Mouse (Mus musculus) limb, embryonic 10.5 days (tissue): ENCODE data around the gene Dock2. TPM values are rescaled to one million over a fixed set of nuclear protein-coding genes. Genes with fewer than 3 reads are reported as not detected.

Experiments
- DNase-seq: peaks from one replicate; pipeline ENCODE4 v3.0.0-alpha.2; 2017; ENCODE audit warnings: low spot score
- H3K27ac ChIP-seq: fragments of 300-500 bp; sonication (generic); 2 replicates; pipeline ENCODE4 v1.5.1; 2016; ENCODE audit warnings: mild to moderate bottlenecking
- H3K27me3 ChIP-seq: fragments of 300-500 bp; sonication (generic); 2 replicates; pipeline ENCODE4 v1.6.1; 2016; ENCODE audit warnings: low read depth, mild to moderate bottlenecking; ENCODE audit not compliant: poor library complexity, severe bottlenecking
- H3K36me3 ChIP-seq: fragments of 300-500 bp; sonication (generic); 2 replicates; pipeline ENCODE4 v1.6.1; 2016; ENCODE audit warnings: mild to moderate bottlenecking, moderate library complexity
- H3K4me1 ChIP-seq: fragments of 300-500 bp; sonication (generic); 2 replicates; pipeline ENCODE4 v1.6.1; 2016
- H3K4me3 ChIP-seq: fragments of 300-500 bp; sonication (generic); 2 replicates; pipeline ENCODE4 v1.5.1; 2016; ENCODE audit warnings: mild to moderate bottlenecking, moderate library complexity
- H3K9me3 ChIP-seq: fragments of 300-500 bp; sonication (generic); replicated peaks from 2 replicates; pipeline ENCODE4 v1.6.1; 2016; ENCODE audit warnings: mild to moderate bottlenecking
- WGBS: fragments of 180-500 bp; shearing (Covaris S2); methylation state at CpG from one replicate; pipeline ENCODE4 v1.1.7; 2016; 5-methylcytosine and 5-hydroxymethylcytosine counted together
- polyA plus RNA-seq: library from polyadenylated mRNA; unstranded; fragments of >200 nt; fragmentation: Nextera tagmentation; extraction: Ambion mirVana; gene quantifications from 2 replicates; pipeline ENCODE4 v1.2.1, GENCODE M21; 2016

Gene Dock2
- polyA plus RNA-seq, 1 experiment from 2014 or later: 0.60 TPM

DNA sequence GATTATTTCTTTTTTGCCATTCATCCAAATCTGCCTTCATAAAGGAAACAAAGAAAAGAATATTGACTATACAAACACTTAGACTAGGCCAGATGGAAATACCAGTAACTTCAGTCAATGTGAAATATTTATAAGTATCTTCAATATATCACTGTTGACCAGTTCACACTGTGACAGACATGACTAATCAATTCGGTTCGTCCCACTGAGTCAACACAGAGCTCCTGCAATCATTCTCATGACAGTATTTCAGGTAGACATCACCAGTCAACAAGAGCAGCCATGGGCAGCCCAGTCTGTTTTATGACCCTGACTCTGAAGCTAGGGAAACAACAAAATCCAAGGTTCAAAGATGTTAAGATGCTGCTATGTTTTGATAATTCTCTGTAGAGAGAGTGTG is 351.7 kb downstream of the Dock2 start:
- H3K4me1 ChIP-seq: no peaks in the 10 kb centered on the region
- WGBS: 76% methylated on average over 2 of the region's 2 CpGs
- no peaks in the 10 kb centered on the region for H3K9me3 ChIP-seq
- no peak overlapping the region for H3K4me3 ChIP-seq
- DNase-seq: no peak
- no peaks in the 10 kb centered on the region for H3K27me3 ChIP-seq
- no peaks in the 10 kb centered on the region for H3K36me3 ChIP-seq
- H3K27ac ChIP-seq: no peak overlapping the region

DNA sequence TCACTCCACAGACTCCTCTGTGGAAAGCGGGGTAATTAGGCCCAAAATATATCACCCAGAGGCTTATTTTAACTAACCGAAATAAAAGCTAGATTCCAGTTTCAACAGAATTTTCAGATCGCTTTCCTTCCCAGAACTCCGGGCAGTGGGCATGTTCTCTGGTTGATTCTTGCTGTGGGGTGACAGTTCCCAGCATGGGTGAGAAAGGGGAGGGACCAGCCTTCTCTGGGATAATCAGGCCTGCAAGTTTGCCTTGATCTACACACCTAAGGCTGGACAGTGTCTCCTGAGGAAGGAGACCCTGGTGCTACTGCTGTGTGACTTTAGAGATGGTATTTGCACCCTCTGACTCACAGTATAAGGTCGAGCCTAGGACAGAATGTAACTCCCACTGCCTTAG is 352.3 kb downstream of the Dock2 start:
- DNase-seq: no peak
- no peaks in the 10 kb centered on the region for H3K9me3 ChIP-seq
- H3K27ac ChIP-seq: no peak overlapping the region
- no peaks in the 10 kb centered on the region for H3K27me3 ChIP-seq
- 50% methylated on average over 5 of the region's 5 CpGs for WGBS
- H3K4me1 ChIP-seq: no peaks in the 10 kb centered on the region
- no peaks in the 10 kb centered on the region for H3K36me3 ChIP-seq
- H3K4me3 ChIP-seq: no peak overlapping the region

DNA sequence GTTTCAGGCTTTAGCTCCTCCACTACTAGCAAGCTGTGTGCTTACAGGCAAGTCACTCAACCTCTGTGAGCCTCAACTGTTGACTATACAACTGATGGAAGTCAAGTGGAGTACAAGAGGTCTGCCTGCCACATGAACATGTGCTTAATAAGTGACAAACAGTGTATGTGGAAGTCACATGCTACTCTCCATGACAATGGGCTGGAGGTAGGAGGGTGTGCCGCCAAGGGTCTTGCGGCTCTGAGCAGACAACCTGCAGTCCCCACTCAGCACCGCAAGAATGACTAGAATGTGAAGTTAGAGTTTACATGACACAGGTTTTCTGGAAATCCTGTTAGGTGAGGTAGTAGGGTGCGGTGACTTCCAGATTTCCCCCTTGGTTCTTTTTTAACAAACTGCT is 352.8 kb downstream of the Dock2 start:
- Histone ChIP-seq H3K27ac (no peak overlapping the region), H3K4me3 (no peak overlapping the region), H3K27me3 (no peaks in the 10 kb centered on the region), H3K4me1 (no peaks in the 10 kb centered on the region), H3K9me3 (no peaks in the 10 kb centered on the region), H3K36me3 (no peaks in the 10 kb centered on the region)
- WGBS: 77% methylated on average over 4 of the region's 4 CpGs
- no peak for DNase-seq

DNA sequence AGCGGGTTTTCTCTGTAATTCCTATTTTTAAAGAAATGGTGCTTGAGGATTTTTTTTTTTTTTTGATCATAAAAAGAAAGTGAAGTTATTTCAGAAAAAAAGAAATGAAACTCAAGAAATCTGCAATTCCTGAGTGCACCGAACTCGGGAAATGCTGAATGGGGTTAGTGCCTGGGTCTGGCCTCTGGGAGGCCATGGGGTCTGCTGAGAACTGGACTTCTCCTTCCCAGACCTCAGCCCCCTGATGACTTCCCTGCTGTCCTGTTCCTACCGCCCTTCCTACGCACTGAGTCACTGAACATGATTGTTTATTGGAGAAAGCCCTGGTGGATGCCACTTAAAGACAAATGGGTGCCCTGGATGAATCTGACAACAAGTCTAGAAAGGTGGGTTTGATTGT is 356.5 kb downstream of the Dock2 start:
- Histone ChIP-seq H3K9me3 (no peaks in the 10 kb centered on the region), H3K27me3 (no peaks in the 10 kb centered on the region), H3K36me3 (no peaks in the 10 kb centered on the region), H3K27ac (no peak overlapping the region), H3K4me1 (no peaks in the 10 kb centered on the region), H3K4me3 (no peak overlapping the region)
- DNase-seq: no peak
- WGBS: 88% methylated on average over 5 of the region's 5 CpGs

DNA sequence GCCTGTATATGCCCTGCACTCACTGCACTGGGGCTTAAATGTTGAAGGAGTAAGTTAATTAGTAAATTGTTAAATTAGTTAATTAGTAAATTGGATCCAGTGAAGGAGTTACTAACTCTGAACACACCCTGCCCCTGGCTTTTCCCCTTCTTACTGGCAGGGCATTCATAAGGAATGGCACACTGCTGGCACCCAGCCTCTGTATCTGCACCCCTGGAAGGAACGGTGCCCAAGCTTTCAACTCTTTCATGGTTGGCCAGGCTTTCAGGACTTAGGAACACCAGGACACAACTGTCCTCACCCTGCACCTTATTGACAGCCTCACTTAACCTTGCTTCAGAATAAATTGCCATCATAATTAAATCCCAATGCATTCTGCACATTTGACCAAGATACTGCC is 359.1 kb downstream of the Dock2 start:
- DNase-seq: no peak
- WGBS: 77% methylated on average over 1 of the region's 1 CpGs
- Histone ChIP-seq H3K4me3 (no peak overlapping the region), H3K27me3 (no peaks in the 10 kb centered on the region), H3K36me3 (no peaks in the 10 kb centered on the region), H3K4me1 (no peaks in the 10 kb centered on the region), H3K9me3 (no peaks in the 10 kb centered on the region), H3K27ac (no peak overlapping the region)

DNA sequence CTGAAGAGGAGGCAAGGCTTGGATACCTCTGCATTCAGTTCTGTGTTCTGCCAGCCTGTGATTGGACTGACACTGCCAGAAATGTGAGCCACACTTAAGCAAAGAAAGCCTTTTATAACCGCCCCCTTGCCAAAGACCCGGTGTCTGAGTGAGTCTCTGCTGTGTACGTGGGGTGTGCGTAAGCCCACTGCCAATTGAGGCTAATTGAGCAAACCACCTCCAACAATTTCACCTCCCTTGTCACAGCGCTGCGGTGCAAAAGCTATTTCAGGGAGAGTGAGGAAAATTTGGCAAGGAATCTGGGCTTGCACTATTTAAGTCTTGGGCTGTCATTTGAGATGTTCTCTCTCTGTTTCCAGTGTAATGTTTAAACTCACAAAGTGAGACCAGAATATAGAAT is 362.6 kb downstream of the Dock2 start:
- H3K27ac ChIP-seq: no peak overlapping the region
- no peak for DNase-seq
- H3K4me3 ChIP-seq: no peak overlapping the region
- peaks cover 6% of the 10 kb centered on the region for H3K4me1 ChIP-seq
- WGBS: 71% methylated on average over 6 of the region's 6 CpGs
- H3K9me3 ChIP-seq: no peaks in the 10 kb centered on the region
- no peaks in the 10 kb centered on the region for H3K36me3 ChIP-seq
- H3K27me3 ChIP-seq: no peaks in the 10 kb centered on the region

DNA sequence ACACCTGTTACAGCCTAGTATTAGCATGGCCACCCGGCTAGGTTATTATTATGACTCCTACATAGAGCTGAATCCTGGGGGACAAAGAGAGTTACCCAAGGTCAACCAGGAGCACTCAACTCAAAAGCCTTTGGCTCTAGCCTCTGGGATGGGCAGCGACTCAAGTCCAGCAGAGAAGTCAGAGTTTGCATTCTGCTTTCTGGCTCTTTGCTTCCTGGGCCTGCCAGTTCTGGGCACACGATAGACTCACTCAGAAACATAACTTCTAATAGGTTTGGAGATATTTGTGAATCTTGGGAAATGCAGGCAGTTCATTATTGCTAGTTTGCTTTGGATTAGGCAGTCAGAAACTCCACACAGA is 367.1 kb downstream of the Dock2 start:
- peaks cover 8% of the 10 kb centered on the region for H3K4me1 ChIP-seq
- no peak overlapping the region for H3K27ac ChIP-seq
- H3K27me3 ChIP-seq: no peaks in the 10 kb centered on the region
- DNase-seq: no peak
- 87% methylated on average over 3 of the region's 3 CpGs for WGBS
- H3K9me3 ChIP-seq: no peaks in the 10 kb centered on the region
- H3K36me3 ChIP-seq: no peaks in the 10 kb centered on the region
- no peak overlapping the region for H3K4me3 ChIP-seq

DNA sequence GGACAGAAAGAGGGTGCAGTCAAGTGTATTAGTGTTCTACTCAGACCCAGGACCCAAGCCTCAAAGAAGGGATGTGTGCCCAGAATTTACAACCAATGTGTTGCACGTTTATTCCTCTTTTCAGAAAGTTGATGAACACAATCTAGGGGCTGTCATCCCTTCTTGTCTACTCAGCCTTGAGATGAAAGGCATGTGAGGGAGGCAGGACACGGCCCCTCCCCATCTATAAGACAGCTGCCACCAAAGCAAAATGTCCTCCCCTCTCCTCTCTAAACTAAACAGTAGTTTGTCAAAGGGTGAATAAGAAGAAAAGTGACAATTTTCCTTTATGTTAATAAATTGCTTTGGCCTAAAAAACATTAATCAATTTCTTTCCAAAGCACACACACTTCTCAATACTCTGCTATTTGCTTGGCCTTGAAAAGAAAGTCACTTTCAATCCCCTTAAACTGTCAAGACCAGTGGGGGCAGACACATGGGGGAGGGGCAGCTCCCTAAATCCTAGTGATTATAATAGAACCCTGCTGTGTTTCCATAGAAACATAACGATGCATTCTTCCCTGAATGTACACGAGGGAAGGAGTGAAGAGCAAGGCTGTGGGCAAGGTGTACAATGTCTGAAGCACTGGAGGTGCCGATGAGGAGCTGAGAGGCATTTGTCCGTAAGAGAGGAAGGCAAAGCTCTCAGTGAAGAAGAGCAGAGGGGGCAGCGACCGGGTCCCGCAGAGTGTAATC is 367.6 kb downstream of the Dock2 start:
- no peak overlapping the region for H3K27ac ChIP-seq
- WGBS: 59% methylated on average over 9 of the region's 9 CpGs
- H3K27me3 ChIP-seq: no peaks in the 10 kb centered on the region
- no peaks in the 10 kb centered on the region for H3K36me3 ChIP-seq
- no peak for DNase-seq
- no peak overlapping the region for H3K4me3 ChIP-seq
- H3K9me3 ChIP-seq: no peaks in the 10 kb centered on the region
- H3K4me1 ChIP-seq: peaks cover 8% of the 10 kb centered on the region

DNA sequence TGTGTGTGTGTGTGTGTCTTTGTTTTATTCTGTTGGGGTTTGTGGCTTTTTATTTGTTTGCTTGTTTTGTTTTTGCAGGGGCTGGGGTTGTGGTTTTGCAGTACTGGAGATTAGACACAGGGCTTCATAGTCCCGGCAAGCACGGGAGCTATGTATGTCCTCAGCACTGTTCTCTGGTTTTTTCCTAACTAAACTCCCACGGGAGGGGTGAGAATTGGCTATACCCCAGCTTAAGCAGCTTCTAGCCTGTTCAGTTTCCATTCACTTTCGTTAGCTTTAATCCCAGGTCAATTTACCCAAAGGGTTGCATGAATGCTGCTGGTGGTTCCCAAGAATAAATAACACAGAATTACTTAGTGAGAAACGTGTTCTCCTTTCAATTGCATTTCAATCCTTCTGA is 376.8 kb downstream of the Dock2 start:
- Histone ChIP-seq H3K9me3 (no peaks in the 10 kb centered on the region), H3K4me3 (no peak overlapping the region), H3K4me1 (no peaks in the 10 kb centered on the region), H3K27me3 (no peaks in the 10 kb centered on the region), H3K27ac (no peak overlapping the region), H3K36me3 (no peaks in the 10 kb centered on the region)
- no peak for DNase-seq
- WGBS: 70% methylated on average over 5 of the region's 5 CpGs

DNA sequence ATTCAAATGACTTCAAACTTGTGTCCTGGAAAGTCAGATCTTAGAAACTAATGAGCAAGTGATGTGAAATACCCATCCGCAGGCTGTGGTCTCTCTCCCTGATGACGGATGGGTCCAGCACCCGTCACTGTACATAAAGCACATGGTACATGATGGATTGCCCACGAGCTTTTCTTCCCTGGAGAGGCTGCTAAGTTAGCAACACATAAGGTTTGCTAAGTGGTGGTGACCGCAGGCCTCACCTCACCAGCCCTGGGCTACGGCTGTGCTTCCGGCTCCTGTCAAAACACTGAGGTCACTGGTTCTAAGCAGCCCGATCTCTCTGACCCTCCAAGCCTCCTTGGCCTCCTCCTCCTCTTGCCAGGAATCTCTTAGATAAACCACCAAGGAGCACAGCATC is 377.4 kb downstream of the Dock2 start:
- Histone ChIP-seq H3K27ac (no peak overlapping the region), H3K9me3 (no peaks in the 10 kb centered on the region), H3K36me3 (no peaks in the 10 kb centered on the region), H3K27me3 (no peaks in the 10 kb centered on the region), H3K4me1 (no peaks in the 10 kb centered on the region), H3K4me3 (no peak overlapping the region)
- 66% methylated on average over 8 of the region's 8 CpGs for WGBS
- DNase-seq: no peak

DNA sequence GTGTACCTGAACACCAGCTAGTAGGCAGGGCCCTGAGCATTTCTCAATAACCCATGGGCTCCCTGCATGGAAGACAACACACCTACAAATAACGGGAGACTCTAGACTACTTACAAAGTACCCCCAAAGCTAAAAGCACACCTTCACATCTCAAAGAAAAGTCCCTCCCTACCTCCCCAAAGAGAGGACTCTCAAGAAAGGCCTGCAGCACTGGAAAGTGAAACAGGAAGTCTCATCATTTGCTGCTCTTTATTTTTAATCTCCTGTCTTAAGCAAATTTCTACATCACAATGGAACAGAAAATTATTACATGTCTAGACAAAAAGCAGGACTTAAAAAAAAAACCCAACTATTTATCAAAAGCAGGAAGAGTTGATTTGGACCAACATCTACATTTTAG is 378.4 kb downstream of the Dock2 start:
- WGBS: 90% methylated on average over 1 of the region's 1 CpGs
- Histone ChIP-seq H3K27me3 (no peaks in the 10 kb centered on the region), H3K36me3 (no peaks in the 10 kb centered on the region), H3K27ac (no peak overlapping the region), H3K4me1 (no peaks in the 10 kb centered on the region), H3K9me3 (no peaks in the 10 kb centered on the region), H3K4me3 (no peak overlapping the region)
- no peak for DNase-seq

DNA sequence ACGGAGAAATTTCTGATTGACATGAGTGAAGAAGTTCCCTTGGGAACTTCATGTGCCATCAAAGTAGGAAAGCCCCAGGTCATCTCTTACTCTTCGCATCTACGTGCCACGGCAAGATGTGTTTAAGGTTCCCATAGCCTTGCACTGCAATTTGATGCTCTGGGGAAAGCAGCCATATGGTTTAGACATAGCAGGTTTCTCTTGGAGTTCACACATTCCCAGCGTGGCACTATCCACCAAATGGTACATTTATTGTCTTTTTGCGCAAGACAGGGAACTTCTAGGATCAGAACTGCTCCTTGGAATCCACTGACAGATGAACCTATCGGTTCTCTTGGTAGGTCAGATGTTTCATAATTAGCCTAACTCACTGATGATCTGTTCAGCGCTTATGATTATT is 382.3 kb downstream of the Dock2 start:
- no peak for DNase-seq
- Histone ChIP-seq H3K36me3 (no peaks in the 10 kb centered on the region), H3K4me3 (no peak overlapping the region), H3K9me3 (no peaks in the 10 kb centered on the region), H3K27ac (no peak overlapping the region), H3K27me3 (no peaks in the 10 kb centered on the region), H3K4me1 (no peaks in the 10 kb centered on the region)
- 80% methylated on average over 8 of the region's 8 CpGs for WGBS

DNA sequence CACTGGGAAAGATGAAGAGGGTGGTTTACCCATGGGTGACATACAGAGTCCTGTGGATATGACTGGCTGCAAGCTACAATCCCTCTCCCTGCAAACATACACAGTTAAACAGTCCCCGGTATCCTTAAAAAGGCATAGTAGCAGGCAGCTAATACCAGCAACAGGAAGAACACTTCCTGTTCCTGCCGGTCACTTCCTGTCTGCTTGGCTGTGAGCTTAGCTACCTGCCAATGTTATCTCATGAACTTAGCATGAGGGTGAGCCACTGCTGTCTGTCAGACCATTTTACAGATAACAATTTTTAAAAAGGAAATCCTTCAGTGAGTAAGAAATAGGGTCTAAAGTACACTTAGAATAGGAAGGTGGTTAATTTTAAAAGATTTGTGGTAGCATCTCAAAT is 385.1 kb downstream of the Dock2 start:
- H3K4me1 ChIP-seq: no peaks in the 10 kb centered on the region
- H3K4me3 ChIP-seq: no peak overlapping the region
- H3K9me3 ChIP-seq: no peaks in the 10 kb centered on the region
- H3K27ac ChIP-seq: no peak overlapping the region
- H3K27me3 ChIP-seq: no peaks in the 10 kb centered on the region
- WGBS: 89% methylated on average over 2 of the region's 2 CpGs
- no peak for DNase-seq
- H3K36me3 ChIP-seq: no peaks in the 10 kb centered on the region

DNA sequence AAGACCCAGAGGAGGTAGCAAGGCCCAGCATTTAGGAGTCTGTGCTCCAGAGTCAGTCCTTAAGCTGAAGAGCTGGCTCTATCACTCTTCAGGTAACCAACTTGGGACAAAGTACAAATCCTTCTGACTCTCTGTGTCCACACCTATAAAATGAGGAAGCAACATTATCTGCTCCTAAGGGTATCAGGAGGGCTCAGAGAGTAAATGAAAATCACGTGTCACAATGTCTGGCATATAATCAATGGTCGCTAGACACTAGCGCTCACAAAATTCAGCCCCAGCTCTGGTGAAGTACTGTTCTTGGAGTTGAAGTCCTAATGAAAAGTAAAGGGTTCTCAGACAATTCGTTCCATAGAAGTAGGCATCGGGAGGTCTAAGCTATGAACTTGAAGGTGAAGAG is 386.0 kb downstream of the Dock2 start:
- H3K27me3 ChIP-seq: no peaks in the 10 kb centered on the region
- no peak overlapping the region for H3K4me3 ChIP-seq
- H3K4me1 ChIP-seq: no peaks in the 10 kb centered on the region
- WGBS: 94% methylated on average over 5 of the region's 5 CpGs
- H3K9me3 ChIP-seq: no peaks in the 10 kb centered on the region
- H3K36me3 ChIP-seq: no peaks in the 10 kb centered on the region
- DNase-seq: no peak
- H3K27ac ChIP-seq: no peak overlapping the region
